Mouse (Mus musculus) hematopoietic stem cell, adult 5-6 weeks (primary cell): Measurements from ENCODE around the gene Fam20a. TPM values are rescaled to one million over a fixed set of nuclear protein-coding genes. Genes with fewer than 3 reads are reported as not detected.

Source experiments
- ATAC-seq, 2 experiments: fragments of 125-278 bp in 1 of 2; replicated peaks in 1 of 2; 2 replicates each; pipeline ENCODE4 v1.8.0; 2016 to 2017; ENCODE audit warnings: inconsistent platforms in 2 of 2, mild to moderate bottlenecking in 2 of 2, moderate number of reproducible peaks in 2 of 2, low read depth in 1 of 2, moderate TSS enrichment in 1 of 2; ENCODE audit not compliant: low FRiP score in 2 of 2, poor library complexity in 2 of 2, severe bottlenecking in 2 of 2, insufficient read depth in 1 of 2, low TSS enrichment in 1 of 2
- total RNA-seq: library from RNA; stranded (forward); fragments of 172-1452, 232-1000 nt; gene quantifications from 2 replicates; pipeline ENCODE4 v1.2.3, GENCODE M21; 2017

Gene Fam20a
- total RNA-seq, 1 experiment from 2014 or later: not detected

GRCm38 (mm10) chr11:109699784-109700183, 22.3 kb downstream of the Fam20a start:
- no peak for ATAC-seq

- ATAC-seq: no peak
Measured at GRCm38 (mm10) chr11:109698740-109699139, 23.3 kb downstream of the Fam20a start.

DNA sequence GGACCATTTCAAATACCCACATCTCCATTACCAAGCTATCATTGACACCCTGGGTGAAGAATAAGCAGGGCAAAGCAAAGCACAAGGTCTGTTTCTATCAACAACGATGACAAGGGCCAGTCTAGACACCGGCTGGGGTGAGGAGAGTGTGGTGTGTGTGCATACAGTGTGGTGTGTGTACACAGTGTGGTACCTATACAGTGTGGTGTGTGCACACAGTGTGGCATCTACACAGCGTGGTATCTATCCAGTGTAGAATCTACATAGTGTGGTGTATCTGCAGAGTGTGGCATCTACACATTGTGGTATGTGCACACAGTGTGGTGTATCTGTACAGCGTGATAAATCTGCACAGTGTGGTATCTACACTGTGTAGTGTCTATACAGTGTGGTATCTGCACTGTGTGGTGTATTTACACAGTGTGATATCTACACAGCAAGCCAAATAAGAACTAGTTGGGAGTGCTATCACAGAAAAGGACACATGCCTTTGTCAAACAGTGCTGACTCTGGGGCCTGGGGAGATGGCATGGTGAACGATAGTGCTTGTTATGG, 24.9 kb downstream of the Fam20a start:
- no peak for ATAC-seq

DNA sequence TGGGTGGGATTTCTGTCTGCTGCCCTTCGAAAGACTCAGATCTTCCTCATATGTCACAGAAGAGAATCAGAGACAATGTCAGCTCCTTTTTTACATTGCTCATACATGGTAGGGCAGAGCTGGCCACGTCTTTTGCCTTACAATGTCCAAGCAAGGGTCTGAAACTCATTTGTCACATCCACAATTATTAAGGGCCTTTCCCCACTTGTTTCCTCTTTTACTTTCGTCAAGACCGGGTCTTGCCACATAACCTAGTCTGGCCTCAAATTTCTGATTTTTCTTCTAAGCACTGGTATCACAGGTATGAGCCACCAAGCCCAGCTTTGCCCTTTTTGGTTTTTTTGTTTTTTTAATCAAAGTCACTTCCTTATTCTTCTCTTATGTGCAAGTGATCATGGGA, 25.6 kb downstream of the Fam20a start:
- no peak for ATAC-seq

- no peak for ATAC-seq
Measured at GRCm38 (mm10) chr11:109692737-109693136, 29.3 kb downstream of the Fam20a start.

DNA sequence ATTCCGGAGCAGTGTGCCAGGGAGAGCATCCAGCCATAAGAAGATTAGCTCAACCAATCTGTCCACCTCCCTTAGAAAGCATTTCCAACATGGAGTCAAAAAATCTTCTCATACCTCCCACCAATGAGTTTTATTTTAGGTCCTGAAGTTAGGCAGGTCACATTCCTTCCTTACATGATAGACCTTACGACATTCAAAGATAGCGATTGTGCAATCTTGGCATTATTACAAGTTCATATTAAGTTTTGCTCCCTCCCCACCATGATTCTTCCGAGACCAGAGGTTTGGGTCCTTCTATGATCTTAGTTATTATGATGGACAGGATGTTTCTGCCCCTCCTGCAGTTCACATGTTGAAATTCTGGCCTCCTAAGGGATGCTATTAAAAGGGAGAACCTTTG, 32.5 kb downstream of the Fam20a start:
- ATAC-seq: no peak

- no peak for ATAC-seq
Measured at GRCm38 (mm10) chr11:109682221-109682620, 39.9 kb downstream of the Fam20a start.

DNA sequence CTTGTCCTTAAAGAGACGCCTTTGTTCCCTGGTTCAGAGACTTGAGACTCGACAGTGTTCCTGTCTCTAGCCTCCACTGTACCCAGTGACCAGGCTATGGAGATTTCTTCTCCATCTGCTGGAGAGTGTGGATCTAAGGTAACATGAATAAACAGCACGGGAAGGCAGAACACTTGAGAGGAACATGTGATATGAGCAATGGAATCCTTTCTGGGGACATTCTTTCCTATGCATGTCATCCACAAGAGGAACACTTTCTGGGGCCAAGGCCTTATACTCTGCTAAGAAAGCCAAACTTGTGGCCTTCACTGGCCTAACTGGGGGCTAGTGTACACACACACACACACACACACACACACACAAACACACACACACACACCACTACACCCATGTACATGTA, 40.5 kb downstream of the Fam20a start:
- ATAC-seq: no peak

- ATAC-seq: no peak
Measured at GRCm38 (mm10) chr11:109680934-109681333, 41.1 kb downstream of the Fam20a start.

DNA sequence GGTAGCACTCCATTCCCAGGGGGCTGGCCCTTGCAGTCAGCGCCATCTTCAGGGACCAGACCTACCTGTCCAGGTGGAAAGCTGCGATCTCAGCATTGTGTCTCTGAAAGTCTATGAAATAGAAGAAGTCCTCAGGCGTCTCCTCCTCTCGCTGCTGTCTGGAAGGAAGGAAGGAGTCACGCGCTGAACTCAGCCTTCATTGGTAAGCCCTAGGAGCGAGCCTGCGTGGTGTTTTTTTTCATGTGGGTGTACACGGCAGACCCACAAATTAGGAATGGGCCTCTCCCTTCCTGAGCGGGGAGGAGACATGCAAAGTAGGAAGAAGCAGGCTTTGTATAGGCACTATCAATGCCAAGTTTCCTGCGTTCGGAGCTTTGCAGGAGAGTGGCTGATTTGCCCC, 43.8 kb downstream of the Fam20a start:
- ATAC-seq: no peak

DNA sequence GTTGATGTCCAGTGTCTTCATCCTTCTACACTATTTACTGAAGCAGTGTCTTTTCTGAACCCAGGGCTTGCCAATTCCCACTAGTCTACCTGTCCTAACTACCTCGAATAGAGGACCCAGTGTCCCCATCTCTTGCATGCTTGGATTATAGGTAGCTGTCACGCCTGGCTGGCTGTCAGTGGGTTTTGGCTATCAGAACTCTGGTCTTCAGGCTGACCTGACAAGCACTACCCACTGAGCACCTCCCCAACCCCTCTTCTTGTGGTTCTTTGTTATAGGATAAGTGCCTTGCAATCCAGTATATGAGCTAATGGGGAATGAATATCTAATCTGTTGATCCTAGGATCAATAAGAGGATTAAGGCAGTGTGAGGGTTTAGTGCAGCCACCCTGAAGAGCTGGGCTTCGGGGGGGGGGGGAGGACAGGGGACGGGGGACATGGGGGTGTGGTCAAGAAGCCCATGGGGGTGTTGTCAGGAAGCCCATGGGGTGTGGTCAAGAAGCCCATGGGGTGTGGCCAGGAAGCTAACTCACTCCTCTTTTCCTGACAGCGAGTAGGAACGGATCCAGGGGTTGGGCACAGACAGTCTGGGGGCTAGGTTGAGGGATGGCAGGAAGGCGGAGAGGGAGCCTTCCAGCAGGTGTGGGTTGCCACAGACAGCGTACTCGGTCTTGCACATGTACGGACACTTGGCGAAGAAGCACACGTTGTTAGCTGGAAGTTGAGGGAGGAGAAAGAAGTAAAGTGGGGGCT, 45.3 kb downstream of the Fam20a start:
- ATAC-seq: no peak

DNA sequence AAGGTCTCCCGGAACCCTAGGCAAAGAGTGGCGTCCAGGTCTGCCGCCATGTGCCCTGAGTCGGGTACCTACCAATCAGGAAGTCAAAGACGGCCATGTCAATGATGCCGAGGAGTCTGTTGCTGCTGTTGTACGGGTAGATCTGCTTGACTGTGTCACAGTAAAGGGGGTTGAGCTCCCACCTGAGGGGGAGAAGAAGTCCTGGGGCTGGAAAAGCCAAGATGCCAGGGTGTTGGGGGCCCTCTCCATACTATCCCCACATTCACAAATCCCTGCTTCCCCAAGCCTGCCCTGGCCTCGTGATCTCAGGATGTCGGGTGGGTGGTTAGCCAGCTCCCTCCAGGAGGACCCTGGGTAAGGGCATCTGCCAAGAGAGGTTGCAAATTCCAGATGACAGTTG, 46.3 kb downstream of the Fam20a start:
- ATAC-seq: no peak

DNA sequence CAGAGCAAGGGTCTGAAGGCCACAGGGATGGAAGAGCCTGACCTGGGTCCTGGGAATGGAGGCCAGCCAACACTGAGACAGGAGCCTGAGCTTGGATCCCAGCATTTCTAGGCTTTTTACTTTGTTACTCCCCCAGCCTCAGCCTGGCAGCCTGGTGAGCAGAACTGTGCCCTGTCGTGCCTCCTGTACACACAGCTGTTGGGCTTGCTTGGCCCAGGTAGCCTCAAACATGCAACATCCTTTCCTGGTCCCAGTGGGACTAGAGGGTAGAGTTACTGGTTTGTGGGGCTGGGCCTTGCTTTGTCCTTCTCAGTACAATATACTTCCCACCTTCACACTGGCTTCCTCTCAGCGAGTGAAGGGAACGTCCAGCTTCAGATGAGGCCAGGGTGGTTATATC, 46.9 kb downstream of the Fam20a start:
- ATAC-seq: no peak

- no peak for ATAC-seq
Measured at GRCm38 (mm10) chr11:109674542-109674941, 47.5 kb downstream of the Fam20a start.

DNA sequence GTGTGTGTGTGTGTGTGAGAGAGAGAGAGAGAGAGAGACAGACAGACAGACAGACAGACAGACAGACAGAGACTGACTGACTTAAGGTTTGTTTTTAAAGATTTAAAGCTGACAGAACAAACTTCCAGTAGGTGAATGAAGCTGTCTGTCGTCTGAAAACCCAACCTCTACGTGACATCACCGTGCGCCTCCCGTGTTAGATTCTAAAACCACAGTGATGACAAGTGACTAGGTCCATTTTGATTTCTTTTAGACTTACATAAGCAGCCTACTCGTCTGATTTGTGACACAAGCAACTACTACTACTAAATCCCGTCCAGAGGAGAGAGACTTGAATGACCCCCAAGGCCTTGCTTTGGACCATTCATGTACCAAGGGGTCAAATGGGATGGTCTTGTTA, 48.3 kb downstream of the Fam20a start:
- ATAC-seq: no peak

DNA sequence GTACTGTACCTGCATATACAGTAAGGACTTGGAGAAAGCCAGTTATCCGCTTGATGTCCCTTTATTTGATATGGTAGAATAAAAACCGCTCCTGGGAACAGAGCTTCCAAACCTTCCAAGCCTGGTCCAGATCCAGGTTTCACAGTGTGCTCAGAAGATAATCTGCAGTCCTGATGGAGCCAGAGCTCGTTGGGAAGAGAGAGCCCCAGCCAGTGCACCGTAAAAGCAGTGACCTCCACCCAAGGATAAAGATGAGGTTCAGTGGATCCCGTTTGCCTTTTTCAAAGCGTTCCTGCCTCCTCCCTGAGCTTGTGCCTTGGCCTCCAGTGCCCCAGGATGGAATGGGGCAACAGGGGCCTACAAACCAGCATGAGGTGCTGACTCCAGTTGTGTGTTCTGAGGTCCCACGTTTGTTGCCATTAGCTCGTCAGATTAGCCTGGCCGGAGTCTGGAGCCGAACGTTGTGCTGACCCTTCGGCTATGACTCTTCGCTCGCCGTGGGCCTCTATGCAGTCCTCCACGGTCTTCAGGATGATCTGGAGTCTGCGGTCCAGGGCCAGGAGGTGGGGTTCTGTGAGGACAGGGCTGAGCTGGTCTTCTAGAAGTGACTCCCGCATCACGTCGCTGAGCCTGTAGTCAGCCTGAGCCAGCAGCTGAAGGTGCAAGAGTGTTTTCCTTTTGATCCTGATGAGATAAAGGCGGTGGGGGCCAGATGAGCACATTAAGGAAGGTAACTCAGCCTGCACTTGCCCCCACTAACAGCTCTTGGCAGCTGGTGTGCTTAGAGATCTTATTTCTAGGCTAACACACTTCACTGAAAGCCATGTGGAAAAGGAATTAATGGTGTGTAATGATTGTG, 49.0 kb downstream of the Fam20a start:
- no peak for ATAC-seq

GRCm38 (mm10) chr11:109672396-109672795, 49.7 kb downstream of the Fam20a start:
- ATAC-seq: no peak

DNA sequence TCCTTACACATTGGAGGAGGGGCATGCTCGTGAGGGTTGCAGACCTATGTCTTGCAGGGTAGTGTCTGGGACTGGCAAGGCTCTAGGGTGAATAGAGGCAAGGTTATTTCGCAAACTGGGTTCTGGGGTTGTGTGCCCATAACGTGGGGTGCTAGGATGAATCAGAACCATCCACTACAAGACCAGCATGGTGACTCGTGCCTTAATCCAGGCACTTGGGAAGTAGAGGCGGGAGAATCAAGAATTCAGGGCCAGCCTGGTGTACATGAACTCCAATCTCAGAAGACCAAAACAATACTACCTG, 50.1 kb downstream of the Fam20a start:
- ATAC-seq: no peak
